Mouse (Mus musculus): ENCODE results near the gene Capn15.

The Capn15 gene

GRCm38 (mm10) chr17:25919786-25920642 is 65.6 kb downstream of the Capn15 start:
- peak; percentile 100 for DNase-seq (ENCODE audit: low read depth, low spot score)

DNA sequence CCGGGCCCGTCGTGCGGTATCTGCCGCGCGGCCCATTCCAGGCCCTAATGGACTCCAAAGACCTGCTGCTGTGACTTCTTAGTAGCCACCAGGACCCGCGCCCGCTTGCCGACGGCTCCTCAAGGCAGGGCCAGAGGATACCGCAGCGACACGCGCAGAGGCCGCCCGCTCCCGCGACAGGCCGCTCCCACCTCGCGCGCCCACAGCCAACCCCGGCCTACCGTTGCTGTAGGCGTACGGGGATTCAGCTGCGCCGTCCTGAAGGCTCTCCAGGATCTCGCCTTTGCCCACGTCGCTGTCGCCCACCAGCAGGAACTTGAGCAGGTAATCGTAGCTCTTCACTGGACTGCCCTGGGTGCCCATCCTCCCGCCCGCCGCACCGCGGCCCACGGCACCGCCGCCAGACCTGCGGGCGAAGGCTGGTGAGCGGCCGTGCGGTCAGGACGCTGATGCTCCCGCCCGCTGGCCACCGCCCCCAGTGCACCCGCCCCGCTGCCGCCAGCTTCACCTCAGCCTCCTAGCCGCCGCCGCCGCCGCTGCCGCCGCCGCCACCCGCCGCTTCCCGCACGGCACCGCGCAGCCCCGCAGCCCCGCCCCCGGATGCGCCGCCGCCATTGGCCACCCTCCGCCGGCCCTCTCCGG is 66.3 kb downstream of the Capn15 start, which contains the start of gene Rab40c:
Gene Rab40c, minus strand, starts transcription at position 584 of the 642 bp plus-strand sequence.
- peak; percentile 72 for DNase-seq (ENCODE audit: low read depth, low spot score)

DNA sequence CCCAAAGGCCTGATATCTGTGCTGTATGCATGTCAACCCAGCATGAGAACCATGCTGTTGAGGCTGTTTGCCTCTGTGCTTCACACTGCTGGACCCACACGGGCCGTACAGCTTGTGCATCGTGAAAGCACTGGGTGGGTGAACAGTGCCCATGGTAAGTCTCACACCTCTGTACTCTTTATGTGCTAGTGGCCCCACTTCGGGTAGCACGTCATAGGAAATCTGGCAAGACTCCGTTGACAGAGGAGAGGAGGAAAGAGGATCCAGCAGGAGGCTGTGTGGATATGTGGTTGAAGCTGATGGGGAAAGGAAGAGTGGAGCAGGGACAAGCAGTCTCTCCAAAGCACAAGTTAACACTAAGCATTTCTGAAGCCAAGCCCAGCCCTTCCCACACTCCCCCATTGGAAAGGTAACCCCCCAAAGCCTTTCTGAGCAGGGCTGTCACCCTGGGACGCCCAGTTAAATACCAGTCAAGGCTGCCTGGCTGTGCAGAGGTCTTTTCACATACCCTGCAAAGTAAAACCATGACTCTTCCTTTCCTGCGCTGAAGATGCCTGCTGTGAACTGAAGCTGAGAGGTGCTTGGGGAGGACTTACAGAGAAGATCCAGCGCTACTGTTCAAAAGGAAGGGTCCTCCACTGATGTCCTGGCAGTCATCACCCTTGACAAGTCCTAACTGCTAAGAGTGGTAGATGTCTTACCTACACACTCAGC is 67.4 kb downstream of the Capn15 start:
- DNase-seq (ENCODE audit: low read depth, low spot score), result no peak

DNA sequence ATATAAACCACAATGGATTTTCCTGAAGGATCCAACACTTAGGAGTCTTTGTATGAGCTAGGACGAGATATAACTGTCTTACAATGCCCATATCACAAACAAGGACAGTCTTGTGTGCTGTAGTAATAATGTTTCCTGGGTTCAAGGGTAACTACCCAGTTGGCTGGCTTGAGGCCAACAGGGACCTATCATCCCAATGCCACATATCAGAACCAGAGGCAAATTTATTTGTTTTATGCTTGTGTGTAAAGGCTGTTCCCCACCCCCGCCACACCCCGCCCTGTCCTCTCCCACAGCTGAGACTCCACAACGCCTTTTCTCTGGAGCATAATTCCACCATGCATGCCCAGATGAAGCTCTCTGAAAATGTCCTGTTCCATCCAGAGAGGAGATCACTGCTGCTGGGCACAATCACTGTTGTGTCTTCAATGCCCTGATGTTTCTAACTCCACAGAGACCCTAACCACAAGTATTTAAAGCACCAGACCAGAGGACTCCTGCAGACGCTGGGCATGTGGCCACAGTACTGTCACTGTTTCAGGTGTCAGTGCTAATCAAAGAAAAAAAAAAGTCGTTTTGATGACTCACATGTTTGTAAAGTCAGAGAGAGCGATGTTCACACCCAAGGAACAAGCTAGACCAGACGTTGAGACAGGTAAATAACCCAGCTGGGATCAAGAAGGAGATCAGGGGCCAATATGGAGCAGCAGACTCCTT is 68.5 kb downstream of the Capn15 start:
- DNase-seq (ENCODE audit: low read depth, low spot score), result no peak

DNA sequence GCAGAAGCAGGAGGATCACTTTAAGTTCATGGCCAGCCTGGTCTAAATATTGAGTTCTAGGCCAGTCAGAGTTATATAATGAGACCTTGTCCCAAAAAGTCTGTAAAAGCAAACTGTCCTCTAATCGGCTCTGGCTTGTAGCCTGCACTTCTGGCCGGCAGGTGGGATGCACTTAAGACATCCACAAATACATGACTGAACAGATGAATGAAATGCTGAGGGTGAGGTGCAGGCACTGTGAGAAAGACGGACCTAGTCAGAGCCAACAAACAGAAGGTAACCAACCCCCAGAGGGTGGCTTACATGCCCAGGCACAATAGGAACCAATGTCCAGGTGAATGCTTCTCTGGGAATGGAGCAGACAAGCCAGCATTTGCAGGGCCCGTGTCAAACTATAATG is 71.3 kb downstream of the Capn15 start:
- DNase-seq (ENCODE audit: low read depth, low spot score), result no peak

GRCm38 (mm10) chr17:25913877-25914275 is 71.7 kb downstream of the Capn15 start:
- no peak for DNase-seq (ENCODE audit: low read depth, low spot score)

DNA sequence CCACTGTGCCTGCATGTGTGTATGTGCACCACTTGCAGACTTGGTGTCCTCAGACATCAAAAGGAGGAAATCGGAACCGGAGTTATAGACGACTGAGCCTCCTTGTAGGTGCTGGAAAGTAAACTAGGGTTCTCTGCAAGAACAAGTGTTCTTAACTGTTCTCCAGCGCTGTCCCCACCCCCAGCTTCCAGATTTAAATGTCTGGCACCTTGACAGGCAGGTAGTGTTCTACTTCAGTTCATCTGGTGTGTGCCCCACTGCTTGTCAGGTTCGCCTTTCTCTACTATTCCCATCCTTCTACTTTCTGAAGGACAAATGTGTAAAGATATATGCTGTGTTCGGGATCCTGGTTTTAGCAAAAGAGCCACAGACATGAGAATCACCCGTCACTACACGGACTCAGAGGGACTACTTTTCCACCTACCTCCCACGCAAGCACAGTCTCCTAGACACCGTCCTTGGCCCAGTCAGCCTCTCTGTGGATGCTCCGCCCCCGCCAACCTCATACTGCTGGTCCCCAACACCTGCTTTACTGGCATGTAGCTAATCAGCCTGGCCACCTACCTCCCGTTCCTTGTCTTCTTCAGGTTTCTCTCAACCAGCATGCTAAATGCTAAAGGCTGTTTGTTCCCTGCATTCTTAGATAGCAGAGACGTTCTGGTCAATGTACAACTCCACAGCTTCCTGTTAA is 72.3 kb downstream of the Capn15 start:
- no peak for DNase-seq (ENCODE audit: low read depth, low spot score)

DNA sequence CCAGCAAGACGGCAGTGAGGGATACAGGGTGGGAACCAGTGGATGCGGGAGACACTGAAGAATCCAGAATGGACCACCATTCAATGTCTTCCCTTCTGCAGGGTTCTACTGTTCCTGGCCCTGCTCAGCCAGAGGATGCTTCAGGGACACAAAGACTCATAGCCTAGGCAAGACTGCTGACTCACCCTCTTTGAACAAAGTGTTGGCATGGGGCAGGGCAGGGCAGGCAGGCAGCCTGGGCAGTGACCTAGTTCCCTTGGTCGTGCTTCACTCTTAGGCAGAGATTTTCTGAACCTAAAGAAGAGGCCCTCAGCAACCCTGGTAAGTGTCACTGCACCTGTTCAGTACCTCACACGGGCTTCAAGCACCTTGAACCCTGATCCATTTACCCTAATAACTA is 73.8 kb downstream of the Capn15 start:
- DNase-seq (ENCODE audit: low read depth, low spot score), result no peak
